Mouse (Mus musculus) kidney, adult 8-10 months (tissue): ENCODE data around the gene Cngb1.
A peak's percentile ranks its signal among the peaks of the same experiment; 100 is the strongest.

Experiments
- DNase-seq, 2 experiments: peaks; one replicate each; pipeline ENCODE4 v3.0.0; 2022

The Cngb1 gene

DNA sequence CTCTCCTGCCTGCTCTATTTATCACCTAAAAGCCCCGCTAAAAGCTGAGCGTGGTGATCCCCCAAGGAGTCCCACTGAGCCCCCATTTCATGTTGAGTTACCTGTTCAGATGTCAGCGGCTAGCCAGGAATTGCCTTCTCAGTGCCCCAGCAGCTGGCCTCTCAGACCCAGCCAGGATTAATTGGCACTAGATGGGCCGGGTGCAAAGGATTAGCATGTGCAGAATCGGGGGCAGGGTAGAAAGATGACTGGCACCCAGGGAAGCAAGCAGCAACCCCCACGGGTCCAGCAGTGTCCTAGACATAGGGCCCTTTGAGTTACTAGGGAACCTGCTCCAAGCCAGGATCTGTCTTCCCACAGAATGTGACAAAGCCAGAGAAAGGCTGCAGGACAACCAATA is at the start of gene Cngb1:
Gene Cngb1 (minus strand): TSS at position 155 of the 400 bp plus-strand sequence.
- DNase-seq, result no peak

DNA sequence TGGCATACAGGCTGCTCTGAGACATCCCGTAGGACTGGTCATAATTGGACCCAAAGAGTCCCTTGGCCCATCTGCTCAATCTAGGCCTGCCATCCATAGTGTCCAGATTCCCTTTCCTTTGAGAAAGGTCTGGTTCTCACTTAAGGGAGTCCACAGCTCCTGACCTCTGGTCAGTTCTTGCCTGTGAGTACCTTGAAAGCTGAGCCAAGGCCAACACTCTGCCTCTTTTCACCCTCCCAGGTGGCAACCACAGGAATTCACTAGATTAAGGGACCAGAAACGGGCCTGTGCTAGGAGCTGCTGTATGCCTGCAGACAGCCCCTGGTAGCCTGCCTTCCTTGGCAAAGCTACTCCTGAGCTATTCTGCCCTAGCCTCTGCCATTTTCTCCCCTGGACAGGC is 48.2 kb upstream of the Cngb1 start:
- DNase-seq, result no peak

DNA sequence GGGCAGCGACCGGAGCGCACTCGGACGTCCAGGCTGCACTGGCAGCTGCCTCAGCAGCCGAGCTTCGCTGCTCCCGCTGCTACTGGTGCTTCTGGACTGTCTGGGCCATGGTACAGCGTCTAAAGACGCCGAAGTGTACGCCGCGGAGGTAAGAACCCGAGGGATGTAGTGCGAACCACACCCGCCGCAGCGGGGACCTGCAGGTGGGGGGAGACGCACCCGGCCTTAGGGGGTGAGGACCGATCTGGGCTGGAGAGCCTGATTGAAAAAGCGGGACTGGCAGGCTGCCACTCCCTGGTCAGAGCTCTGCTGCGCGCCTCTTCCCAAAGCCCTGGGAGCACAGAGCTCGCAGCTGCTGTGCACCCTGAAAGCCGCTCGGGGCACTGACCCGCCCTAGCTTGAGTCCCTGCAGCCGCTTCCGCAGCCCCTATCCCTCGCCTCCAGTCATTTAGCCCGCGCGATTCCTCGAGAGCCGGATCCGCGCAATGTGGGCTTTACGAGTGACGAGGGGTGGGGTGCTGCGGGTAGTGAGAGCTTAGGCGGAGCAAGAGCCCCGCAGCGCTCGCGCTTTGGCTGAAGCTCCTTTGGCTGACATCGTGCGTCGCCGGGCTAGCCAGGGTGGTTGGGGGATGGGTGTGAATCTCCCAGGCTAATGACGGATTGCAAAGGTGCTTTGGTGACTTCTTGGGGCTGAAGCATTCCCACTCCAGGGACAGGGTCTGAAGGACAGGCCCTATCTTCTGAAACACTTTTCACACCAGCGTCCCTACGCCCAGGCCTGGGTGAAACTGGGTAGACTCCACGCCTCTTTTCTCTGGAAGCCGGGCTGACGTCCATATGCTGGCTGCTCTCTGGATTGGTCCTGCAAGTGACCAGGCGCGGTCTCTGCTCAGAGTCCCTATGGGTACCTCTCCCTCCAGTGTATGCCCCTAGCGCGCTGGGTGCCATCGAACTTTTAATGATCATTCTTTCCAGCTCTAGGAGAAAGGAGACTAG is 46.8 kb upstream of the Cngb1 start:
- peak in 1 of 2 experiments; percentile 21 for DNase-seq

DNA sequence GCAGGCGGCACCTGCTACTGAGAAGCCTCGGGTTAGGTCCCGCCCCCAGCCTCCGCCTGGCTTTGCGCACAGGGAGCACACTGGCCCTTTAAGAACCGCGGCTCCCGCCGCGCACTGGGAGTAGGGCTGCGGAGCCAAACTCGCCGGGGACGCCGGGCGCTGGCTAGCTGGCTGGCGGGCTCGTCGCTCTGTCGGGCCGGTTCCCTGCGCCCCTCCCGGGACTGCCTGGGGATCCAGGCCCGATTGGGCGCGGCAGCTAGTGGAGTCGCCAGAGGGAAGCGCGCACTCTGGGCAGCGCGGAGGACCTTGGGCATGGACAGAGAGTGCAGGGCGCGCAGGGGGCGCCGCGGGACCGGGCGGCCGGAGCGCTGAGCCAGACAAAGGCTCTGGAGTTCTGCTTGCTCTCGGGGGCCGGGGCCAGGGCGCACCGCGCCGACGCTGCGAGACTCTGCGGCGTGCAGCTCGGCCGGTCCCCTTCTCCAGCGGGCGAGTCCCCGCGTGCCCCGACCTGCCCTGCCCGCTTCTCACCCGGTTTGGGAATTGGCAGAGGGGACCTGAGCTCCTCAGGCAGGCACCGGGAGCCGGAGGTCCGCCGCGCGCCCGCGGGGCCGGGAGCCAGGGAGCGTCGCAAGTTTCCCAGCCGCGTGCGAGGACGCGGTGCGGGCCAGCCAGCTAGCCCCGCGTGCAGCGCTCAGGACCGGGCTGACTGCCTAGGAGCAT is 45.9 kb upstream of the Cngb1 start, which contains the start of gene Mmp15:
Gene Mmp15 (plus strand): TSS at position 118 of the 720 bp plus-strand sequence.
- DNase-seq, result peak in 1 of 2 experiments; percentile 55

DNA sequence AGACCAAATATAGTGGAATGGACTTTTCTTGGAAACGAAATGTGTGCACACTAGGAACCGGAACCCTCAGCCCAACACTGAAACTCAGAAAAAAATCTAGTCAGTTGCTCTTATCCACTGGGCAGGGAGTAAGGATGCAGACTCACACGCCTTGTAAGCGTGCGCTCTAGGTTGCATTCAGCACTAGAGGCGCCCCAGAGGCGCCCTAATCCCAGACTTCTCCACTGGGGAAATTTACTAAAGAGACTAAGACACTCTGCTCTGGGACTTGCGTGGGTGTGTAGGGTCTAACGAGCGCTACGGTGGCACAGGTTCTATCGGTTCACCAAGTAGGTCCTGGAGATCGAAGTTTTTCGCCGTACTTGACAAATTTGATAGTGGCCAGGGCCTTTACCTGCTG is 45.1 kb upstream of the Cngb1 start:
- DNase-seq, result no peak

DNA sequence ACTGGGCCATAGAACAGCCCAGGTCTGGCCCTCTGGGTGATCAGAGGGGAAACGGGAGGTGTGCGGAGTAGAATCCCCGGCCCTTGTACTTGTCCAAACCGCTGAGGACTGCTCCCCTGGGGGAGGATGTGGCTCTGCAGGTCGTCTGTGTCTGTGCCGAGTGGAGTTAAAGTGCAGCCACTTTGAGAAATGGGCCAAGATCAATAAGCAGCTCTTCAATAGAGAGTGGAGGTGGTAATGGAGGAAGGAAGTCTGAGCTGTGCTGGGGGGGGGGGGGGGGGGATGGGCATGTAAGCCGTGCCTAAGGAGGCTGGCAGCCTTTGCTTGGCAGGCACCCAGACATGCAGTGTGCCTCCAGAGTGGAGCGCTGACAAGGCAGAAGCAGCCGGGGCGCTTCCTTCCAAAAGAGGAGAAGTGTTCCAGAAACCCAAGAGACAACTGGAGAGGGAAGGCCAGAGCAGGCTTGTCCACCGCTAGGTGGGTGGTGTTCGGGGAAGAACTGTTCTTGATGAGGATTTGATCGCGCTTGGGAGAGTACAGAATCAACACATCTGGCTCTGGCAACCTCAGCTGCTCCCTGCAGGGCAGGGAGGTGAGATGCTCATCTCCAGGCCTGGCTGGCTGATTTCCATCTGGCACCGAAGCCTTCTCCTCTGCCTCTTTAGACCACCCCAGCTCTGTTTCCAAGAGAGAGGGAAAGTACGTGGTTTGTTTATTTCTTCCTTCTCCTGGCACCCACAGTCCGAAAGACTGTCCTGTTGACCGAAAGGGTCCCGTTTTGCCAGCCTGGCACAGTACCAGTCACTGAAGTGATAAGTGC is 42.6 kb upstream of the Cngb1 start:
- peak; percentile 49 to 66 for DNase-seq

DNA sequence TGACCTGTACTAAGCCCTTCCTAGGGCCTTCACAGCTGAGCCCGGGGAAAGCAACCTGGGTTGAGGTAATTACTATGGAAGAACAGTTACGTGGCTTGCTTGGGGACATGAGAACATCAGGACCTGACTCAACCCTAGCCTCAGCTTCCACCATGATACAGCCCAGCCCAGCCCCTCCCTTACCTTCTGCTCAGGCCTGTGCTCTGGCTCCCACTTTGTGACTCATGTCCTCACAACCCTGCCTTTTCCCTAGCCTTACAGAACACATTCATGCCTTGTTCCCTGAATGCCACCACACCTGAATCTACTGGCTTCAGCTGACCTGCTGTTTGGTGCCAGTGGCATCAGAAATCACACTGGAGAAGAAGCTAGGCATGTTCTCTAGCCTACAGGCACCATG is 42.0 kb upstream of the Cngb1 start:
- DNase-seq, result no peak

DNA sequence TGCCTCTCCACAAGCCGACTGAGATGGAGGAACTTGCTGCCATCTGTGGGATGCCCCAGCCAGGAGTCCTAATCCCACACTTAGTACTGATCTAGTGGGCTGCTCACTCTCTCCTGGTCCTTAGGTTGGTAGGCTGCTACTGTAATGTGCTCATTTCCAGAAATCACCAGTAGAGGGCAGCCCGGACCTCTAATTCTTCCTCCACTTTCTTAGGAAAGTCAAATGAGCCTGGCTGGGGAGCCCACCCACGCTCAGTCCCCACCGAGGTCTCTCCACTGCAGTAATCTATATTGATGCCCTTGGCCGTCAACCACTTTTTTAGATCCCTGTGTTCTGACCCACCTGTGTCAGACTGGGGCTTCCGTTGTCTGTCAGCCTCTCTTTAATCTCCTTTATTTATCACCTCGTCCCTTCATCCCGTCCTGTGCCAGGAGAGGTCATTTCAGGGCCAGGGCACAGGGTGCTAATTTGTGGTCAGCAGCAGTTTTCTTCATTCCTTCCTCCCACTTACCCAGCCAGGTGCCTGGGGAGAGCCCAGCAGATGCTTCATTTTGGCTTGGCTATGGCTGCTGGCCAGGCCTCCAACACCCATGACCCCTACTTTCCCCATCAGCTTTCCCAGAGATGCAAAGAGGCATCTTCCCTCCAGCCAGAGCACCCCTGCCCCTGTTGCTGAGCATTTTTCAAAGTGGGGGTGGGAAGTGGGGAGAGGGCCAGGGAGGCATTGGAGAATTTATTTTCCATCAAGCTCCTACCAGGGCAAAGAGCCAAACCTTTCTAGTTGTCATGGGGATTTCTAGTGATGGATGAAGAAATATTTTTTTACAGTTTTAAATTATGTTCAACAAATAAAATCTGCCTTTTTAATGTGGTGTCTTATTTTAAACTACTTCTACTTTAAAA is 40.5 kb upstream of the Cngb1 start:
- DNase-seq, result peak; percentile 45 to 82

DNA sequence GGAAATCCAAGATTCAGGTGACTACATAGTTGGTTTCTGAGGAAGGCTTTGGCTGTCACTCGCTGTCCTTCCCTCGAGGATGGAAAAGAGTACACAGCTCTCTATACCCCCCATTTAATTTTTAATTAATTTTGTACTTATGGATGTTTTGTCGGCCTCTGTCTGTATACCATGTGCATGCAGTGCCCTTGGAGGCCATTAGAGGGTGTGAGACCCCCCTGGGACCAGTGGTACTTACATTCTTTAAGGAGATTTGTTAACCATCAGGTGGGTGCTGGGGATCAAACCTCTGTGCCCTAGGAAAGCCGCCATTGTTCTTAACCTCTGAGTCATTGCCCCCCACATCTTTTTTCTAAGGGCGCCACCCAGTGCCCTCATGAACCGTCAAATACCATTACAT is 38.3 kb upstream of the Cngb1 start:
- DNase-seq, result no peak

DNA sequence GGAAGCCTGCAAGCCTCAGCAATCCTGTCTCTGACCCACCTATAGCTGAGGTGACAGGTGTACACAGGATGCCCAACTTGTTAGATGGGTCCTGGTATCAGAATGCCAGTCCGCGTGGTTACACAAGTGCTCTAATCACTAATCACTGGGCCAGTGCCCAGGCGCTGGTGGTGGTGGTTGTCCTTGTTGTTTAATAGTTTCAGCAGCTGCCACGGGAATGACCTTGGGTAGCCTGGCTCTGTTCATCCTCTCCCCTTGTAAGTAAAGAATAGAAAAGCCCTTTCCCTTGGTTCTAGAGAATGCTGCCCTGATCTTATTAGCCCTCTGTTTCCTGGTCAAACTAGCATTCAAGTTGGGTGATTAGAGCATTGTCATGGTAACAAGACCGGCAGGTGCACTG is 35.3 kb upstream of the Cngb1 start:
- no peak for DNase-seq

DNA sequence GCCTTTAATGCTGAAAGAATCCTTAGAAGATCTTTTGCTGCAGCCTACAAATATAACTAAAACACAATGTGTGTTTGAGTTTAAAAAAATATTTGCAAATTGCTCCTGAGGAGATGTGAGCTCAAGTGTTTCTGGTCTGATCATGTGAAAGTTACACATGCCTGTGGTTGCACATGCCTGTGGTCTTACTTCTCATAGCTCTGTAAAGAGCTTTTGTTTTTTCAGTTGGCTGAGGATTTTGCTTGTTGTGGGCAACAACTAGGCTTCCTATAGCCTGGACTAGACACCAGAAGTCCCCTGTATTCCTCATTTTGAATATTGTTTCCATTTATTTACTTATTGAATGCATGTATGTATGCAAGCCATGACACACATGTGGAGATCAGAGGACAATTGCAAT is 30.0 kb upstream of the Cngb1 start:
- DNase-seq, result no peak

DNA sequence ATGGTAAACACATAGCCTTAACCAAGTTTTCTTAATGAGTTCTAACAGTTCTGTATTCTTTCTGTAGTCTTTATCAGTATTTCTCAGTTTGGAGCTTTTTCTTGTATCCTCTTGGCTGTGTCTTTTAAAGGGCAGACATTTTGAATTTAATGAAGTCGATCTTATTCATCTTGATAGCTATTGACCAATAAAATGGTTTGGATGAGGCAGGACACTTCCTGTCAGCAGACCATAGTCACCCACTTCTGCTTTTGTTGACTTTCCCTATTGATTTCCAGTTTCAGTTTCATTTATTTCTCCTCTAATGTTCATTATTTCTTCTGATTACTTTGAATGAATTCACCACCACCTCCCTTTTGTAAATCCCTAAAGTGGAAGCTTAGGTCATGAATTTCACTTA is 29.3 kb upstream of the Cngb1 start:
- no peak for DNase-seq

DNA sequence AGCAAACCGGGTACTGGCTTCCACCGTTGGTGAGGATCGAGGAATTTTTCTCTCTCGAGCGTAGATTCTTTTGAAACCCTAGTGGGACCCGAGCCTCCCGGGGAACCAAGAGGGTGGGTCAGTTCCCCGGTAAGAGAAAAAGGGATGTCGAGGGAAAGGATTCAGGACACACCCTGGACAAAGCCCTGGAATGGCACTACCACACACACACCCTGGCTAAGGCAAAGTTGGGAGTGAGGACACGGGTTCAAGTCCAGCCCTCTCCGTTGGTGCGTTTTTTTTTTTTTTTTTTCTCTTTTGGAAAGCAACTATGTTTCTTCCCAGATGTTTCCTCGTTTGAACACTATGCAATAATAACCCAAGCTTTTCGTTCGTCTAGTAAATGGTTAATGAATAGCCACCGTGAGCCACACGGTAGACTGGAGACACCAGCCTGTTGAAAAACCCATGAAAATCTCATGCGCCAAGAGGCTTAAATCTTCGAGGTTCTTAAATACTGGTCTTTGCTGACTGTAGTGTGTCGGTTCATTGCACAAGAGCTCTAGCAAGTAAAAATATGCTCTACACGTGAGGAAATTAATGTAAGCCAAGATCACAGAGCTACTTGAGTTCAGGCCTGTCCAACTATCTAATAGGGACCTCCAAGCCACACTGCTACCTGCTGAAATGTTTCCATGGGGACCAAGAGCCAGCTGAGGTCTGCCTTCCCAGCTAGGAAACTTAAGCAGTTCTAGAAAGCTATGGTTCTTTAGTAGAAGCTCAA is 26.2 kb upstream of the Cngb1 start:
- peak in 1 of 2 experiments; percentile 47 for DNase-seq

DNA sequence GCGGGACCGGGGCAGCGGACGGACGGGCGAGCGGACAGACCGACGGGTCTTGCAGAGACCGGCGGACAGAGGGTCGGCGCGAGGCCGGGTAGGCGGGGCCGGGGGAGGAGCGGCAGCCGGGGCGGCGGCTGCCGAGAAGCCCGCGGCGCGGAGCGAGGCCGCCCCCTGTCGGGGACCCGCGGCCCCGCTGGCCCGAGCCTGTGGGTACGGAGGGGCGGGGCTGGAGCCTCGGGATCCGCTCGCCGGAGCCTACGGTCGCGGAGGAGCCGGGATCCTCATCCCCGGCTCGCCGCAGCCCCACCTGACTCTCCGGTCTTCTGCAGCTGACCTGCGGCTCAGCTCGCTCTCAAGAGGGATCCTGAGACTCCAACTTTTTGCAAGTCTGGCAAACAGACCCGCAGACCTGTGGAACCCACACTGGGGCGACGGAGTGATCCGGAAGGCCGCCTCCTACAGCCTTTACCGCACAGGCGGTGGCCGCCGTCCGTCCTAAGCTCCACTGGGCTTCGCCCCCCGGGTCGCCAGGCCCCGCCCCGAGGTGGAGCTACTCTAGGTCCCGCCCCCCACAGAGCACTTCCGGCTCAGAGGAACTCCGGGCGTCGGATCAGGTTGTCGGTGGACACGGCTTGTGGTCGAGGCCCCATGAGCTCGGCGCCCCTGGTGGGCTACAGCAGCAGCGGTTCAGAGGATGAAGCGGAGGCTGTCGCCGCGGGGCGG is 25.5 kb upstream of the Cngb1 start, which contains the start of the genes Zfp319 and Usb1:
Gene Zfp319 (minus strand): TSS at position 231 of the 717 bp plus-strand sequence.
Gene Usb1 (plus strand): TSS at position 565 of the 717 bp plus-strand sequence.
- peak; percentile 93 to 95 for DNase-seq

DNA sequence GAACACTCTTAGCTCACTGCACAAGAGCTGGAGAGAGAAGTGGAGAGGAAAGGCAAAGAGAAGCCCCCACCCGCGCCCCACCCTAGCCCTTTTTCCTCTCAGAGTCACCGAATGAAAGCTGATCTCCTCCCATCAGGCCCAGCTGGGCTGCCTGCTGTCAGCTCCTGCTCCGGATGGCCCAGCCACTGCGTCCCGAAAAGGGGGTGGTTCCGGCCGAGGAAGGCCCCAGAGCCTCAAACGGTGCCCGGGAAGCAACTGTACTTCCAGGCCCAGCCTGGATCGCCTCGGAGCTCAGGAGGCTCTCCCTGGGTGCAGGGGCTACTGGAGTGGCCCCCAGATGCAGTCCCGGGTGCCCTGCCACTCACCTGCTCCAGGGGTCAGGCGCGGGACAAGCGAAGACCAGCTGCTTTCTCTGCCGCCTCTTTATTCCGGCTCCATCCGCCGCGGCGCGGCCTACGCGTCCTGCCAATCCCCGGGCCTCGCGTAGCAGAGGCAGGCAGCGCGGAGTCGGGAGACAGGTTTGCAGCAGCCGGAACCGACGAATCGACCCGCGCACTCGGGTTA is 24.9 kb upstream of the Cngb1 start:
- no peak for DNase-seq

DNA sequence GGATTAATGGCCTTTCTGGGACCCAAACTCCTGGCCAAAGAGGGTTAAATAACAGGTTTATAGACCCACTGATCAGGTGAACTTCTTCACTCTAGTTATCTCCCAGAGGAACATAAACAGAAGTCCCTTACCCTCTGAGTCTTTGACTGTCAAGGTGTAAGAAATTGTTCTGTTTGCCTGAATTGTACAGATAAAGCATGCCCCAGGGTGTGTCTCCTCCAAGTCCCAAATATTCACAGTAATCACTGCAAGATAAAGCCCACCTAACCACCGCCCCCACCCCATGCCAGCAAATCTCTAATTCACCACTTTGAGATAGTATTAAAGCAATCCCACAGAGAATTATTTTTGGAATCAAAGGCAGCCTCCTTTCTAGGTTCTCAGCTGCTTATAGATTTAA is 24.0 kb upstream of the Cngb1 start:
- DNase-seq, result no peak

DNA sequence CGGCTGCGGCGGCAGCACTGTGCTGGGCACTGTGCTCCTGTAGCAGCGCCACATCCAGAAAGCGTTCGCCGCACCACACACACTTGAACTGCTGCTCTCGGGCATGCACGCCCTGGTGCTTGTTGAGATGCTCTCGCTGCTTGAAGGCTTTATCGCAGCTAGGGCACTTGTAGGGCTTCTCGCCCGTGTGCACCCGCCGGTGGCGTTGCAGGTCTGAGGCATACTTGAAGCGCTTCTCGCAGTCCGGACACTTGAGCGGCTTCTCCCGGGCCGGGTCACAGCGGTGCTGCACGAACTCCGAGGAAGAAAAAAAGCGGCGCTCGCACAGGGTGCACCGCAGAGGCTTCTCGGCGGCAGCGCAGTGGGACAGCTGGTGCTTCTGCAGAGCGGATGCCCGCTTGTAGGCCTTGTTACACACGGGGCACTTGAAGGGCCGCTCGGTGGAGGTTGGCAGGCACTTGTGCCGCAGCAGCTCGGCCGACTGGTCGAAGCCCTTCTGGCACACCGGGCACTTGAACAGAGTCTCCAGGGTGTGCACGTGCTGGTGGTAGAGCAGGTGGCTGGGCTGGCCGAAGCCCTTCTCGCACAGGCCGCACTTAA is 21.6 kb upstream of the Cngb1 start:
- DNase-seq, result no peak

DNA sequence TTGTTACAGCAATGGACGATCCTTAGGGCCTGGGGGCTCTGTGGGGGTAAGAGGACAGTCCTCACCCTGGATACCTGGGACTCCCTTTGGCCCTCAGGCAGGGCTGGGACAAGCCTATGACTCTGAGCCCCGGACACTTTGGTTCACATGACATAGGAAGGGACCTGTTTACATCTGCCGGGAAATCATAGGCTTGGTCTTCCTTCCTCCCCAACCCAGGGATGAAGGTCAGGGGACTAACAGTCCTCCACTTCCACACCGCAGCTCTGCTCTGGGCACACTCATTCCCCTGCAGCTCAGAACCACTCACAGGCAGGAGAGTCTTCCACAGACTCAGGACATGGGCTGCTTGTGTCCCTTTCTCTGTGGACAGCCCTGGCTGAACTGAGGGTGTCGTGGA is 20.4 kb upstream of the Cngb1 start:
- DNase-seq, result no peak

DNA sequence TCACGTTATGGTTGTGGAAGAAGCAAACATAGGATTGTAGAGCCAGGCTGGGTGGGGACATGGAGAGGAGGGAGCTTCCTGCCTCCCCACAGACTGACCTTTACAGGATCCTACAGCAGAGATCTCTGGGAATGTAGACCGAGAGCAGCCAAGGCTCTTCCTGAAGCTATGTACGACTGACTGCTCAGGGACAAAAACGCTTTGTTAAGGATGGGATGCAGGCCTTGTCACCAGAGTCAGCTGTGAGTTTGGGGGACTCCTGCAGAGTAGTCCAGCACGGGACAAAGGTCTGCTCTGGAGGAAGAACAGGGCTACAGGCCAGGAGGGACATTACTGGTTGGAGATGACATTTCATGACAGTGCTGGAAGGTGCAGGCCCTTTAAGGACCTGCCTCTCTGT is 18.3 kb upstream of the Cngb1 start:
- no peak for DNase-seq
